Mouse (Mus musculus): ENCODE data around the gene Gm16451. TPM values are rescaled to one million over a fixed set of nuclear protein-coding genes. Genes with fewer than 3 reads are reported as not detected.
"Not testable (repeated sequence)": the region's sequence is repeated elsewhere in the genome, so short reads cannot be mapped to it uniquely, and the experiment has no call there.

Gm16451 gene
- not detected in 2 replicates for polyA plus RNA-seq (2016; fragmentation: Nextera tagmentation; extraction: Ambion mirVana)

- WGBS = no CpG with 5 or more reads among the region's 2 CpGs
Measured at GRCm38 (mm10) chr7:22118145-22118544, at the start of gene Gm16451. Gene Gm16451 (minus strand): TSS chr7:22118245.

GRCm38 (mm10) chr7:22163935-22164334 is 45.9 kb upstream of the Gm16451 start, which contains the start of gene Vmn1r142:
Gene Vmn1r142 (minus strand): TSS chr7:22164035.
- no CpG with 5 or more reads among the region's 3 CpGs for WGBS
- not testable (repeated sequence) for H3K9me3 ChIP-seq (replicated peaks); H3K27me3 ChIP-seq (ENCODE audit: low read depth, poor library complexity, severe bottlenecking); H3K27ac ChIP-seq (replicated peaks); DNase-seq (ENCODE audit: low spot score); H3K4me3 ChIP-seq; H3K4me1 ChIP-seq; H3K36me3 ChIP-seq

More at GRCm38 (mm10) chr7:22118145-22118544, at the start of gene Gm16451:
- H3K4me3 ChIP-seq; H3K36me3 ChIP-seq; H3K27me3 ChIP-seq (ENCODE audit: low read depth, poor library complexity, severe bottlenecking); H3K4me1 ChIP-seq; DNase-seq (ENCODE audit: low spot score); H3K27ac ChIP-seq (replicated peaks); H3K9me3 ChIP-seq (replicated peaks): not testable (repeated sequence)

DNA sequence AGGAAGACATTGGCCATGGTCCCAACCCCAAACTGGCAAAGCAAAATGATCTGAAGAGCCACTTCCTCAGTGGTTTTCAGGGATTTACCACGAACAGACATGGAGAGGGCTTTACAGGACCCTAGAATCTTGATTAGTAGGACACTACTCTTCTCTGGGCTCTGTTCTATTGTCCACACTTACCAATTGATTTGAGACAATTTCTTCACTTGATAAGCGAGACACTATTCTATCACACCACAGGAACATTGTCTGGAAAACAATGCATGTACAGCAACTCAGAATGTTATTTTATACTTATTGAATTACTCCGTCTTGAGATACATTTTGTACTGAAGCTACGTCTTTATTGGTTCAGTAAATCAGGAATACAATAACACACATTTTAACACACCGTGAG is 16.6 kb upstream of the Gm16451 start, which contains the start of gene Gm10666:
TSS of gene Gm10666 (minus strand) at position 101 of the 400 bp plus-strand sequence.
- not testable (repeated sequence) for H3K27me3 ChIP-seq (ENCODE audit: low read depth, poor library complexity, severe bottlenecking); H3K36me3 ChIP-seq; H3K27ac ChIP-seq (replicated peaks); H3K4me1 ChIP-seq; H3K9me3 ChIP-seq (replicated peaks); DNase-seq (ENCODE audit: low spot score); H3K4me3 ChIP-seq
- whole genome bisulfite sequencing = no CpG with 5 or more reads among the region's 5 CpGs

- not testable (repeated sequence) for H3K36me3 ChIP-seq; DNase-seq (ENCODE audit: low spot score); H3K4me3 ChIP-seq; H3K27me3 ChIP-seq (ENCODE audit: low read depth, poor library complexity, severe bottlenecking); H3K27ac ChIP-seq (replicated peaks); H3K9me3 ChIP-seq (replicated peaks); H3K4me1 ChIP-seq
- no CpG with 5 or more reads among the region's 7 CpGs for WGBS
Measured at GRCm38 (mm10) chr7:22068757-22069156, 49.3 kb downstream of the Gm16451 start, which contains the start of gene Vmn1r139. Gene Vmn1r139 (plus strand): TSS chr7:22069057.

Other genes with a start within 250 kb of the Gm16451 start
- gene Gm5891, start 197.0 kb downstream of the Gm16451 start, polyA plus RNA-seq (2016; fragmentation: Nextera tagmentation; extraction: Ambion mirVana) = not detected in 2 replicates
- not detected in 2 replicates for gene Vmn1r137, start 123.7 kb downstream of the Gm16451 start, polyA plus RNA-seq (2016; fragmentation: Nextera tagmentation; extraction: Ambion mirVana)
- not detected in 2 replicates for gene Vmn1r138, start 89.3 kb downstream of the Gm16451 start, polyA plus RNA-seq (2016; fragmentation: Nextera tagmentation; extraction: Ambion mirVana)
- not detected in 2 replicates for gene Gm6176, start 61.9 kb downstream of the Gm16451 start, polyA plus RNA-seq (2016; fragmentation: Nextera tagmentation; extraction: Ambion mirVana)
- gene Vmn1r139, start 49.2 kb downstream of the Gm16451 start, polyA plus RNA-seq (2016; fragmentation: Nextera tagmentation; extraction: Ambion mirVana) = not detected in 2 replicates
- not detected in 2 replicates for gene Gm10666, start 16.5 kb upstream of the Gm16451 start, polyA plus RNA-seq (2016; fragmentation: Nextera tagmentation; extraction: Ambion mirVana)
- gene Vmn1r142, start 45.8 kb upstream of the Gm16451 start, polyA plus RNA-seq (2016; fragmentation: Nextera tagmentation; extraction: Ambion mirVana) = not detected in 2 replicates
- gene Vmn1r143, start 71.1 kb upstream of the Gm16451 start, polyA plus RNA-seq (2016; fragmentation: Nextera tagmentation; extraction: Ambion mirVana) = not detected in 2 replicates
- not detected in 2 replicates for gene Gm8653, start 83.0 kb upstream of the Gm16451 start, polyA plus RNA-seq (2016; fragmentation: Nextera tagmentation; extraction: Ambion mirVana)
- gene Gm8453, start 111.2 kb upstream of the Gm16451 start, polyA plus RNA-seq (2016; fragmentation: Nextera tagmentation; extraction: Ambion mirVana) = not detected in 2 replicates
- gene Gm4187, start 211.5 kb upstream of the Gm16451 start, polyA plus RNA-seq (2016; fragmentation: Nextera tagmentation; extraction: Ambion mirVana) = not detected in 2 replicates